Mouse (Mus musculus) ES-Bruce4 (cell line): ENCODE results near the gene Whrn.

ENCODE experiments used
- CTCF ChIP-seq: IDR thresholded peaks from one replicate; pipeline ENCODE4 v1.8.1; 2011; ENCODE audit warnings: low read depth, low read length
- POLR2A ChIP-seq: IDR thresholded peaks from one replicate; pipeline ENCODE4 v1.8.1; 2011; ENCODE audit warnings: low read length; ENCODE audit not compliant: insufficient read depth

GRCm38 (mm10) chr4:63486523-63486922, 9.3 kb downstream of the Whrn start:
- no peak for TF ChIP-seq POLR2A
- TF ChIP-seq CTCF = no peak
